Mouse (Mus musculus): ENCODE data around the gene 4930524B15Rik. TPM values are rescaled to one million over a fixed set of nuclear protein-coding genes. Genes with fewer than 3 reads are reported as not detected.

Gene 4930524B15Rik
- polyA plus RNA-seq, 2 experiments = 0.18 to 0.29 TPM

- 88% methylated on average over 1 of the region's 1 CpGs for WGBS
- Histone ChIP-seq H3K27ac (replicated peaks; ENCODE audit: low read depth, low read length) (no peak overlapping the region), H3K9ac (ENCODE audit: low read depth, low read length, severe bottlenecking) (no peak overlapping the region), H3K27me3 (ENCODE audit: control insufficient read depth, insufficient read depth, low read length) (no peaks in the 10 kb centered on the region), H3K36me3 (ENCODE audit: control insufficient read depth, insufficient read depth, low read length) (no peaks in the 10 kb centered on the region), H3K4me3 (replicated peaks; ENCODE audit: low read length) (no peak overlapping the region), H3K4me1 (ENCODE audit: control insufficient read depth, insufficient read depth, low read length) (peaks cover 9% of the 10 kb centered on the region; the same call in 1 of the 2 replicates), H3K4me2 (replicated peaks; ENCODE audit: low read depth, low read length, severe bottlenecking) (no peak overlapping the region), H3K9me3 (ENCODE audit: control insufficient read depth, low read length) (no peaks in the 10 kb centered on the region)
- ATAC-seq (ENCODE audit: low FRiP score, low read depth) = no peak
- TF ChIP-seq POLR2A (IDR thresholded peaks at IDR 0.05; ENCODE audit: borderline replicate concordance, extremely low read depth, insufficient read depth, insufficient read length) = no peak
- no peak for DNase-seq (ENCODE audit: low spot score)
Measured at GRCm38 (mm10) chr11:32013561-32013960, 48.2 kb downstream of the 4930524B15Rik start.

DNA sequence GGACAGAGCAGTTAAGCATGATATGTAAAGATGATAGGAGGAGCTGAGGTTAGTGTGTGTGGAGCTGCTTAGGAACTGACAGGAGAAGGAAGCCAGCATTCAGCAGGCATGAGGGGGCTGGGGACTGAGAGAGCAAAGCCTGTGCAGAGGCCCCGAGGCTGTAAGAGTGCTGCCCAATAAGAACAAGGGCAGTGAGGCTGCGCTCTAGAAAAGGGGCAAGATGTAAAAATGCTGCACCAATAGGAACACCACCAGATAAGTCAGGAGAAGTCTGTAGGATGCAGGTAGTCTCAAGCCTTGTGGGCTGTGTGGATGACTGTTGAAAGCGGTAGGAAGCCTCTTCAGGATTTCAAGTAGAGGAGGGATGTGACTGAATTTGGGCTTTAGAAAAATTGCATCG is 52.8 kb downstream of the 4930524B15Rik start:
- no peak for DNase-seq (ENCODE audit: low spot score)
- H3K27ac ChIP-seq (replicated peaks; ENCODE audit: low read depth, low read length) = no peak overlapping the region
- H3K27me3 ChIP-seq (ENCODE audit: control insufficient read depth, insufficient read depth, low read length) = no peaks in the 10 kb centered on the region
- WGBS = 50% methylated on average over 4 of the region's 4 CpGs
- H3K36me3 ChIP-seq (ENCODE audit: control insufficient read depth, insufficient read depth, low read length) = no peaks in the 10 kb centered on the region
- no peak overlapping the region for H3K4me2 ChIP-seq (replicated peaks; ENCODE audit: low read depth, low read length, severe bottlenecking)
- no peak overlapping the region for H3K9ac ChIP-seq (ENCODE audit: low read depth, low read length, severe bottlenecking)
- H3K4me1 ChIP-seq (ENCODE audit: control insufficient read depth, insufficient read depth, low read length) = 0 out of 2 replicates have a peak, but pooled peaks cover 5% of the 10 kb centered on the region
- ATAC-seq (ENCODE audit: low FRiP score, low read depth) = no peak
- no peak for TF ChIP-seq POLR2A (IDR thresholded peaks at IDR 0.05; ENCODE audit: borderline replicate concordance, extremely low read depth, insufficient read depth, insufficient read length)
- no peaks in the 10 kb centered on the region for H3K9me3 ChIP-seq (ENCODE audit: control insufficient read depth, low read length)
- H3K4me3 ChIP-seq (replicated peaks; ENCODE audit: low read length) = no peak overlapping the region

DNA sequence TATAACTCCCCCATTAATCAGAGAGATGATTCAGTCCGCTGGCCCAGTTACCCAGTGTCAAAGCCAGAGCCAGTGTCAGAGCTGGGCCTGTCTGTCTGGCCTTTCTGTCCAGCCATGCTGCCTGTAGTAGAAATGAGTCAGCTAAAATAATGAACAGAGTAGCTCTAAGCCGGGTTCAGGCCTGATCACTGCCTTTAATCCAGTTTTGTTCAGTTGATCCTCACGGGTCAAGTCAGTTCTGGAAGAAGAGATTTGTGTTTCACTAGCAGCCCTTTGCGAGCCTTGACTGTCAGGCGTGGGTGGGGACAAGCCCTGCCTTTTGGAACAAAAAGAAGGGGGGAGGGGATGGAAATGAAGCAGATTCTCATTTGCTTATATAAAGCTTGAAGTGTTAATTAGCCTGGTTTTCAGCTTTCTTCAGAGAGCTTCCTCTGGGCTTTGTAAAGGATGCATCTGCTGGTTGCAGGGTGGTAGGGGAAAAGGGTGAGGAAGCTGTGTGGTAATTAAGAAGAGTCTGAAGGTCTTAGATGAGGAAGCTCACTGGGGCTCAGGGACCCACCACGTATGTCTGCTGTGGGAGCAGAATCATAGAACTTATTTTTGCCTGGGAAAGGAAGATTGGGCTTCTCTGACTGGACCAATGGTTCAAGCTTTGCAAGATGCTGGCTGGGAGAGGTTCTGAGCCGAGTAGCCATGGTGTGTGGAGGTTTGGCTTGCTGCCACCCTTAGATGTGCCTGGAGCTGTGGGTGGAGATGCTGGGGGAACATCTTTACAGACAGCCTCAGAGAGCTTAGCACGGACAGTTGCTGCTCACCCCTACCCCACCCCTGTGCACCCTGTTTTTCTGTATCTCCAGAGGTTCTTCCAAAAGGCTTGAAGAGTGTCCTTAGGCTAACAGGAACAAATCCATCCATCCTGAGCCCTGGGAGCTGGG is 54.9 kb downstream of the 4930524B15Rik start:
- Histone ChIP-seq H3K9me3 (ENCODE audit: control insufficient read depth, low read length) (no peaks in the 10 kb centered on the region), H3K27ac (replicated peaks; ENCODE audit: low read depth, low read length) (no peak overlapping the region), H3K36me3 (ENCODE audit: control insufficient read depth, insufficient read depth, low read length) (no peaks in the 10 kb centered on the region), H3K4me2 (replicated peaks; ENCODE audit: low read depth, low read length, severe bottlenecking) (no peak overlapping the region), H3K9ac (ENCODE audit: low read depth, low read length, severe bottlenecking) (no peak overlapping the region), H3K4me3 (replicated peaks; ENCODE audit: low read length) (no peak overlapping the region), H3K27me3 (ENCODE audit: control insufficient read depth, insufficient read depth, low read length) (no peaks in the 10 kb centered on the region), H3K4me1 (ENCODE audit: control insufficient read depth, insufficient read depth, low read length) (peaks cover 15% of the 10 kb centered on the region; the same call in 1 of the 2 replicates)
- 39% methylated on average over 8 of the region's 8 CpGs for WGBS
- ATAC-seq (ENCODE audit: low FRiP score, low read depth) = no peak
- no peak for TF ChIP-seq POLR2A (IDR thresholded peaks at IDR 0.05; ENCODE audit: borderline replicate concordance, extremely low read depth, insufficient read depth, insufficient read length)
- no peak for DNase-seq (ENCODE audit: low spot score)

DNA sequence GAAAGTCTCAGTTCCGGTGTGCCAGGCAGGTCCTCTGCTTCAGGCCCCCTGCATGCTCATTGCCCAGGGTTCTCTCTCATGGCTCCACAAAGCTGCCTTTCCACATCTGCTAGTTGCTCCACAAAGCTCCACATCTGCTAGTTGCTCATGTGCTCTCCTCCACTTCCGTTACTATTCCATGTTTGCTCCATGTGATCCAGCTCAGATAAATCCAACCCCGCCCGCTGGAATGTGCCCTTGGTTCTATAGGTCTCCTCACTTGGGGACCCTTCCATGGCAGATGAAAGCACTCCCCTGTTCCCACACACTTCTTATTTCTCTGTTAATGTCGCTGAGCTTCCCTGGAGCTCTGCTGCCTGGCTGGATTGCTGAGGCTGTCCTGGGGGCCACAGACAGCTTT is 61.2 kb downstream of the 4930524B15Rik start:
- Histone ChIP-seq H3K4me2 (replicated peaks; ENCODE audit: low read depth, low read length, severe bottlenecking) (no peak overlapping the region), H3K27ac (replicated peaks; ENCODE audit: low read depth, low read length) (no peak overlapping the region), H3K9ac (ENCODE audit: low read depth, low read length, severe bottlenecking) (no peak overlapping the region), H3K4me3 (replicated peaks; ENCODE audit: low read length) (no peak overlapping the region), H3K9me3 (ENCODE audit: control insufficient read depth, low read length) (no peaks in the 10 kb centered on the region), H3K27me3 (ENCODE audit: control insufficient read depth, insufficient read depth, low read length) (no peaks in the 10 kb centered on the region), H3K36me3 (ENCODE audit: control insufficient read depth, insufficient read depth, low read length) (no peaks in the 10 kb centered on the region), H3K4me1 (ENCODE audit: control insufficient read depth, insufficient read depth, low read length) (peaks cover 13% of the 10 kb centered on the region; the same call in 1 of the 2 replicates)
- TF ChIP-seq POLR2A (IDR thresholded peaks at IDR 0.05; ENCODE audit: borderline replicate concordance, extremely low read depth, insufficient read depth, insufficient read length) = no peak
- 44% methylated on average over 5 of the region's 5 CpGs for WGBS
- DNase-seq (ENCODE audit: low spot score) = peak; percentile 9
- ATAC-seq (ENCODE audit: low FRiP score, low read depth) = peak; percentile 53

GRCm38 (mm10) chr11:32027474-32028342 is 62.3 kb downstream of the 4930524B15Rik start:
- ATAC-seq (ENCODE audit: low FRiP score, low read depth) (no peak), DNase-seq (ENCODE audit: low spot score) (peak; percentile 33)
- no peak for TF ChIP-seq POLR2A (IDR thresholded peaks at IDR 0.05; ENCODE audit: borderline replicate concordance, extremely low read depth, insufficient read depth, insufficient read length)
- WGBS = 64% methylated on average over 7 of the region's 7 CpGs
- Histone ChIP-seq H3K4me3 (replicated peaks; ENCODE audit: low read length) (no peak overlapping the region), H3K4me2 (replicated peaks; ENCODE audit: low read depth, low read length, severe bottlenecking) (no peak overlapping the region), H3K9ac (ENCODE audit: low read depth, low read length, severe bottlenecking) (no peak overlapping the region), H3K9me3 (ENCODE audit: control insufficient read depth, low read length) (no peaks in the 10 kb centered on the region), H3K4me1 (ENCODE audit: control insufficient read depth, insufficient read depth, low read length) (peaks cover 13% of the 10 kb centered on the region; the same call in 1 of the 2 replicates), H3K27me3 (ENCODE audit: control insufficient read depth, insufficient read depth, low read length) (no peaks in the 10 kb centered on the region), H3K27ac (replicated peaks; ENCODE audit: low read depth, low read length) (no peak overlapping the region), H3K36me3 (ENCODE audit: control insufficient read depth, insufficient read depth, low read length) (no peaks in the 10 kb centered on the region)

Data from limb, embryonic 14.5 days (tissue).